Mouse (Mus musculus) hindbrain, embryonic 15.5 days (tissue): ENCODE results near the gene Edem2. TPM values are rescaled to one million over a fixed set of nuclear protein-coding genes. Genes with fewer than 3 reads are reported as not detected.
"Not testable (repeated sequence)": the region's sequence is repeated elsewhere in the genome, so short reads cannot be mapped to it uniquely, and the experiment has no call there.

Experiments used
- ATAC-seq: fragments of 200-750 bp; cut with Nextera tagmentation; 2 replicates; pipeline ENCODE4 v1.8.0; 2017; ENCODE audit warnings: low read depth, moderate number of reproducible peaks, moderate TSS enrichment; ENCODE audit not compliant: low FRiP score
- H3K27ac ChIP-seq: fragments of 300-500 bp; sonication (generic); replicated peaks from 2 replicates; pipeline ENCODE4 v1.5.1; 2015; ENCODE audit warnings: mild to moderate bottlenecking, inconsistent platforms
- H3K27me3 ChIP-seq: fragments of 300-500 bp; sonication (generic); 2 replicates; pipeline ENCODE4 v1.6.1; 2015; ENCODE audit warnings: control low read depth, inconsistent platforms
- H3K36me3 ChIP-seq: fragments of 300-500 bp; sonication (generic); 2 replicates; pipeline ENCODE4 v1.6.1; 2015; ENCODE audit warnings: control low read depth, inconsistent platforms
- H3K4me1 ChIP-seq: fragments of 300-500 bp; sonication (generic); replicated peaks from 2 replicates; pipeline ENCODE4 v1.6.1; 2015; ENCODE audit warnings: control low read depth, inconsistent platforms
- H3K4me2 ChIP-seq: fragments of 300-500 bp; sonication (generic); 2 replicates; pipeline ENCODE4 v1.6.1; 2015; ENCODE audit warnings: moderate library complexity, mild to moderate bottlenecking, inconsistent platforms
- H3K4me3 ChIP-seq: fragments of 300-500 bp; sonication (generic); 2 replicates; pipeline ENCODE4 v1.5.1; 2015; ENCODE audit warnings: mild to moderate bottlenecking, inconsistent platforms
- H3K9ac ChIP-seq: fragments of 300-500 bp; sonication (generic); 2 replicates; pipeline ENCODE4 v1.6.1; 2015; ENCODE audit warnings: inconsistent platforms
- H3K9me3 ChIP-seq: fragments of 300-500 bp; sonication (generic); 2 replicates; pipeline ENCODE4 v1.6.1; 2016; ENCODE audit warnings: control low read depth, inconsistent platforms
- WGBS: fragments of 180-500 bp; shearing (Covaris S2); methylation state at CpG from one replicate; pipeline ENCODE4 v1.1.7; 2015; 5-methylcytosine and 5-hydroxymethylcytosine counted together
- polyA plus RNA-seq: library from polyadenylated mRNA; unstranded; fragments of >200 nt; fragmentation: Nextera tagmentation; extraction: Ambion mirVana; gene quantifications from 2 replicates; pipeline ENCODE4 v1.2.1, GENCODE M21; 2015

The Edem2 gene
- polyA plus RNA-seq, 1 experiment from 2014 or later: 42.4 TPM

GRCm38 (mm10) chr2:155756855-155757566 lies 27.7 kb upstream of the Edem2 start:
- no peak overlapping the region for H3K9ac ChIP-seq
- H3K4me3 ChIP-seq: no peak overlapping the region
- H3K27ac ChIP-seq: no peak overlapping the region
- no peak overlapping the region for H3K4me2 ChIP-seq
- H3K36me3 ChIP-seq: no peaks in the 10 kb centered on the region
- ATAC-seq: no peak
- no peaks in the 10 kb centered on the region for H3K27me3 ChIP-seq
- 65% methylated on average over 14 of the region's 14 CpGs for WGBS
- H3K4me1 ChIP-seq: no peaks in the 10 kb centered on the region
- no peaks in the 10 kb centered on the region for H3K9me3 ChIP-seq

- 0% methylated on average over 1 of the region's 1 CpGs for WGBS
- H3K9me3 ChIP-seq: no peaks in the 10 kb centered on the region
- H3K27me3 ChIP-seq: peaks cover 5% of the 10 kb centered on the region; the same call in 1 of the 2 replicates
- H3K9ac ChIP-seq: no peak overlapping the region
- H3K4me2 ChIP-seq: no peak overlapping the region
- H3K36me3 ChIP-seq: no peaks in the 10 kb centered on the region
- no peak for ATAC-seq
- H3K4me3 ChIP-seq: no peak overlapping the region
- peaks cover 6% of the 10 kb centered on the region; the same call in 1 of the 2 replicates for H3K4me1 ChIP-seq
- no peak overlapping the region for H3K27ac ChIP-seq
Observed at GRCm38 (mm10) chr2:155755746-155756145, 26.5 kb upstream of the Edem2 start.

GRCm38 (mm10) chr2:155751014-155751786 lies 21.9 kb upstream of the Edem2 start, which contains the start of gene Procr:
TSS of gene Procr (plus strand) at chr2:155751117.
- no peak for ATAC-seq
- peak within 1 kb of the TSS; percentile 59 for H3K4me2 ChIP-seq

GRCm38 (mm10) chr2:155749394-155749793 lies 20.1 kb upstream of the Edem2 start:
- Histone ChIP-seq H3K27me3 (peaks cover 7% of the 10 kb centered on the region; the same call in 1 of the 2 replicates), H3K4me3 (no peak overlapping the region), H3K4me2 (no peak overlapping the region), H3K9me3 (no peaks in the 10 kb centered on the region), H3K36me3 (no peaks in the 10 kb centered on the region), H3K9ac (no peak overlapping the region), H3K27ac (no peak overlapping the region), H3K4me1 (peaks cover 6% of the 10 kb centered on the region; the same call in 1 of the 2 replicates)
- whole genome bisulfite sequencing: 91% methylated on average over 4 of the region's 4 CpGs
- ATAC-seq: no peak

More at GRCm38 (mm10) chr2:155751014-155751786, 21.9 kb upstream of the Edem2 start, which contains the start of gene Procr:
- Histone ChIP-seq H3K9ac (peak within 1 kb of the TSS; percentile 25; the same call in 1 of the 2 replicates), H3K36me3 (no peaks in the 10 kb centered on the region), H3K27ac (no peak within 1 kb of the TSS), H3K27me3 (peaks cover 7% of the 10 kb centered on the region; the same call in 1 of the 2 replicates), H3K4me3 (peak within 1 kb of the TSS; percentile 32), H3K4me1 (peaks cover 6% of the 10 kb centered on the region; the same call in 1 of the 2 replicates), H3K9me3 (no peaks in the 10 kb centered on the region)
- WGBS: 4% methylated on average over 25 of the region's 25 CpGs

GRCm38 (mm10) chr2:155745487-155745886 lies 16.2 kb upstream of the Edem2 start:
- 58% methylated on average over 3 of the region's 3 CpGs for WGBS
- Histone ChIP-seq H3K4me3 (no peak overlapping the region), H3K9me3 (no peaks in the 10 kb centered on the region), H3K4me2 (no peak overlapping the region), H3K27ac (no peak overlapping the region), H3K4me1 (no peaks in the 10 kb centered on the region), H3K27me3 (no peaks in the 10 kb centered on the region), H3K36me3 (no peaks in the 10 kb centered on the region), H3K9ac (no peak overlapping the region)
- ATAC-seq: no peak

- Histone ChIP-seq H3K36me3 (no peaks in the 10 kb centered on the region), H3K27me3 (no peaks in the 10 kb centered on the region), H3K4me2 (no peak overlapping the region), H3K27ac (no peak overlapping the region), H3K4me3 (no peak overlapping the region), H3K4me1 (no peaks in the 10 kb centered on the region), H3K9ac (no peak overlapping the region), H3K9me3 (no peaks in the 10 kb centered on the region)
- 88% methylated on average over 9 of the region's 9 CpGs for WGBS
- no peak for ATAC-seq
Observed at GRCm38 (mm10) chr2:155743351-155743750, 14.1 kb upstream of the Edem2 start.

- Histone ChIP-seq H3K4me1 (no peaks in the 10 kb centered on the region), H3K4me2 (no peak overlapping the region), H3K9me3 (no peaks in the 10 kb centered on the region), H3K27ac (no peak overlapping the region), H3K4me3 (no peak overlapping the region), H3K9ac (no peak overlapping the region), H3K36me3 (no peaks in the 10 kb centered on the region), H3K27me3 (no peaks in the 10 kb centered on the region)
- 74% methylated on average over 12 of the region's 12 CpGs for WGBS
- ATAC-seq: no peak
Observed at GRCm38 (mm10) chr2:155742931-155743337, 13.7 kb upstream of the Edem2 start.

- Histone ChIP-seq H3K27ac (no peak overlapping the region), H3K27me3 (no peaks in the 10 kb centered on the region), H3K4me3 (no peak overlapping the region), H3K9ac (no peak overlapping the region), H3K36me3 (no peaks in the 10 kb centered on the region), H3K4me1 (no peaks in the 10 kb centered on the region), H3K4me2 (no peak overlapping the region), H3K9me3 (no peaks in the 10 kb centered on the region)
- no peak for ATAC-seq
- WGBS: 84% methylated on average over 11 of the region's 11 CpGs
Observed at GRCm38 (mm10) chr2:155742211-155742610, 12.9 kb upstream of the Edem2 start.

GRCm38 (mm10) chr2:155737803-155738202 lies 8.5 kb upstream of the Edem2 start:
- WGBS: 64% methylated on average over 9 of the region's 9 CpGs
- Histone ChIP-seq H3K9ac (no peak overlapping the region), H3K4me3 (no peak overlapping the region), H3K27me3 (no peaks in the 10 kb centered on the region), H3K27ac (no peak overlapping the region), H3K9me3 (no peaks in the 10 kb centered on the region), H3K4me1 (no peaks in the 10 kb centered on the region), H3K36me3 (no peaks in the 10 kb centered on the region), H3K4me2 (no peak overlapping the region)
- ATAC-seq: no peak

- ATAC-seq: no peak
- Histone ChIP-seq H3K4me2 (no peak overlapping the region), H3K27ac (no peak overlapping the region), H3K4me1 (no peaks in the 10 kb centered on the region), H3K9me3 (no peaks in the 10 kb centered on the region), H3K9ac (no peak overlapping the region), H3K27me3 (no peaks in the 10 kb centered on the region), H3K36me3 (no peaks in the 10 kb centered on the region), H3K4me3 (no peak overlapping the region)
- 85% methylated on average over 6 of the region's 6 CpGs for WGBS
Observed at GRCm38 (mm10) chr2:155736936-155737335, 7.7 kb upstream of the Edem2 start.

GRCm38 (mm10) chr2:155735766-155736165 lies 6.5 kb upstream of the Edem2 start, which contains the start of gene Gm17581:
TSS of gene Gm17581 (minus strand) at chr2:155735866.
- not testable (repeated sequence) for H3K9me3 ChIP-seq, H3K4me1 ChIP-seq, H3K4me2 ChIP-seq, H3K36me3 ChIP-seq, H3K4me3 ChIP-seq, ATAC-seq, H3K27me3 ChIP-seq, H3K9ac ChIP-seq, H3K27ac ChIP-seq
- 88% methylated on average over 5 of the region's 5 CpGs for WGBS

GRCm38 (mm10) chr2:155735080-155735479 lies 5.8 kb upstream of the Edem2 start:
- Histone ChIP-seq H3K9me3 (no peaks in the 10 kb centered on the region), H3K4me3 (no peak overlapping the region), H3K4me2 (no peak overlapping the region), H3K9ac (no peak overlapping the region), H3K4me1 (no peaks in the 10 kb centered on the region), H3K27ac (no peak overlapping the region), H3K36me3 (no peaks in the 10 kb centered on the region), H3K27me3 (no peaks in the 10 kb centered on the region)
- ATAC-seq: no peak
- WGBS: 81% methylated on average over 5 of the region's 5 CpGs
